13 mouse cellular contexts compared by ENCODE assay signal in genomic region chr7:5899238-5899637, GRCm38 (mm10).
"Had no signal": no experiment of that assay in that cellular context is flagged by ENCODE, and none has a peak within 500 bp of the region (broad histone marks: within the 10 kb centered on the region; RNA-seq: fewer than 3 reads in every experiment).

No protein-coding gene starts in this region.

- DNase-seq: gastrocnemius, adult 2 months; gastrocnemius, postnatal 10 days; gastrocnemius, postnatal 25 days; heart, adult 18-20 months; heart, postnatal 10 days; heart, postnatal 4 days; kidney, adult 2 months; kidney, adult 9 months; kidney, postnatal 14 days; kidney, postnatal 36 days; layer of hippocampus, adult 9-11 months; layer of hippocampus, postnatal 36 days; left cerebral cortex, postnatal 4 days had no signal
